Mouse (Mus musculus) limb, embryonic 15.5 days (tissue): ENCODE measurements at regions not wholly inside any gene's neighbourhood (a gene's known extent, or its start where the extent isn't known, plus 50 kb on each side); places are given as distances from the start of the nearest gene placed in this dataset.

Experiments
- ATAC-seq: fragments of 200-750 bp; cut with Nextera tagmentation; 2 replicates; pipeline ENCODE4 v1.8.0; 2017; ENCODE audit warnings: low read depth, moderate TSS enrichment; ENCODE audit not compliant: insufficient number of reproducible peaks, low FRiP score, low TSS enrichment
- H3K27ac ChIP-seq: fragments of 300-500 bp; sonication (generic); 2 replicates; pipeline ENCODE4 v1.5.1; 2015; ENCODE audit warnings: moderate library complexity, mild to moderate bottlenecking, inconsistent platforms
- H3K27me3 ChIP-seq: fragments of 300-500 bp; sonication (generic); 2 replicates; pipeline ENCODE4 v1.6.1; 2015; ENCODE audit warnings: inconsistent platforms
- H3K36me3 ChIP-seq: fragments of 300-500 bp; sonication (generic); 2 replicates; pipeline ENCODE4 v1.6.1; 2015; ENCODE audit warnings: inconsistent platforms
- H3K4me1 ChIP-seq: fragments of 300-500 bp; sonication (generic); 2 replicates; pipeline ENCODE4 v1.6.1; 2015; ENCODE audit warnings: inconsistent platforms
- H3K4me2 ChIP-seq: fragments of 300-500 bp; sonication (generic); 2 replicates; pipeline ENCODE4 v1.6.1; 2015; ENCODE audit warnings: mild to moderate bottlenecking, inconsistent platforms
- H3K4me3 ChIP-seq: fragments of 300-500 bp; sonication (generic); 2 replicates; pipeline ENCODE4 v1.5.1; 2015; ENCODE audit warnings: mild to moderate bottlenecking, inconsistent platforms
- H3K9ac ChIP-seq: fragments of 300-500 bp; sonication (generic); 2 replicates; pipeline ENCODE4 v1.6.1; 2015; ENCODE audit warnings: inconsistent platforms
- H3K9me3 ChIP-seq: fragments of 300-500 bp; sonication (generic); 2 replicates; pipeline ENCODE4 v1.6.1; 2016; ENCODE audit warnings: inconsistent platforms
- WGBS: fragments of 180-500 bp; shearing (Covaris S2); methylation state at CpG from one replicate; pipeline ENCODE4 v1.1.7; 2015; 5-methylcytosine and 5-hydroxymethylcytosine counted together

- no peak overlapping the region for H3K4me3 ChIP-seq
- no peak overlapping the region for H3K9ac ChIP-seq
- H3K4me2 ChIP-seq: no peak overlapping the region
- no peaks in the 10 kb centered on the region for H3K27me3 ChIP-seq
- no peaks in the 10 kb centered on the region for H3K9me3 ChIP-seq
- H3K4me1 ChIP-seq: no peaks in the 10 kb centered on the region
- WGBS: 65% methylated on average over 13 of the region's 13 CpGs
- no peak for ATAC-seq
- no peak overlapping the region for H3K27ac ChIP-seq
- no peaks in the 10 kb centered on the region for H3K36me3 ChIP-seq
Observed at GRCm38 (mm10) chr10:122569546-122570202, 108.9 kb upstream of the Ppm1h start.

GRCm38 (mm10) chr10:122570909-122571551 lies 107.5 kb upstream of the Ppm1h start:
- H3K27ac ChIP-seq: no peak overlapping the region
- H3K4me1 ChIP-seq: no peaks in the 10 kb centered on the region
- 29% methylated on average over 13 of the region's 13 CpGs for WGBS
- H3K4me2 ChIP-seq: no peak overlapping the region
- no peak overlapping the region for H3K9ac ChIP-seq
- no peaks in the 10 kb centered on the region for H3K9me3 ChIP-seq
- no peaks in the 10 kb centered on the region for H3K36me3 ChIP-seq
- H3K4me3 ChIP-seq: no peak overlapping the region
- H3K27me3 ChIP-seq: no peaks in the 10 kb centered on the region
- no peak for ATAC-seq

GRCm38 (mm10) chr10:122576171-122577063 lies 102.1 kb upstream of the Ppm1h start:
- H3K27me3 ChIP-seq: no peaks in the 10 kb centered on the region
- 93% methylated on average over 8 of the region's 8 CpGs for WGBS
- no peak overlapping the region for H3K4me2 ChIP-seq
- H3K9ac ChIP-seq: no peak overlapping the region
- no peaks in the 10 kb centered on the region for H3K36me3 ChIP-seq
- H3K9me3 ChIP-seq: no peaks in the 10 kb centered on the region
- no peak for ATAC-seq
- H3K4me1 ChIP-seq: no peaks in the 10 kb centered on the region
- H3K4me3 ChIP-seq: no peak overlapping the region
- H3K27ac ChIP-seq: no peak overlapping the region

GRCm38 (mm10) chr10:122578209-122579001 lies 100.2 kb upstream of the Ppm1h start:
- Histone ChIP-seq H3K27me3 (no peaks in the 10 kb centered on the region), H3K4me1 (no peaks in the 10 kb centered on the region), H3K36me3 (no peaks in the 10 kb centered on the region), H3K4me2 (no peak overlapping the region), H3K9me3 (no peaks in the 10 kb centered on the region), H3K9ac (no peak overlapping the region), H3K27ac (no peak overlapping the region), H3K4me3 (no peak overlapping the region)
- no peak for ATAC-seq
- WGBS: 54% methylated on average over 24 of the region's 24 CpGs

GRCm38 (mm10) chr10:122581096-122581495 lies 97.5 kb upstream of the Ppm1h start:
- no peaks in the 10 kb centered on the region for H3K9me3 ChIP-seq
- H3K36me3 ChIP-seq: no peaks in the 10 kb centered on the region
- WGBS: 84% methylated on average over 7 of the region's 7 CpGs
- H3K9ac ChIP-seq: no peak overlapping the region
- ATAC-seq: no peak
- H3K4me3 ChIP-seq: no peak overlapping the region
- H3K27me3 ChIP-seq: no peaks in the 10 kb centered on the region
- H3K4me1 ChIP-seq: no peaks in the 10 kb centered on the region
- no peak overlapping the region for H3K27ac ChIP-seq
- no peak overlapping the region for H3K4me2 ChIP-seq

GRCm38 (mm10) chr10:122587541-122587940 lies 91.0 kb upstream of the Ppm1h start:
- ATAC-seq: no peak
- Histone ChIP-seq H3K4me1 (no peaks in the 10 kb centered on the region), H3K4me3 (no peak overlapping the region), H3K27me3 (no peaks in the 10 kb centered on the region), H3K27ac (no peak overlapping the region), H3K9ac (no peak overlapping the region), H3K36me3 (no peaks in the 10 kb centered on the region), H3K9me3 (no peaks in the 10 kb centered on the region), H3K4me2 (no peak overlapping the region)
- WGBS: 23% methylated on average over 3 of the region's 3 CpGs

- no peaks in the 10 kb centered on the region for H3K9me3 ChIP-seq
- H3K4me3 ChIP-seq: no peak overlapping the region
- no peak overlapping the region for H3K4me2 ChIP-seq
- no peak overlapping the region for H3K27ac ChIP-seq
- no peaks in the 10 kb centered on the region for H3K36me3 ChIP-seq
- WGBS: 80% methylated on average over 2 of the region's 2 CpGs
- H3K27me3 ChIP-seq: no peaks in the 10 kb centered on the region
- H3K4me1 ChIP-seq: no peaks in the 10 kb centered on the region
- H3K9ac ChIP-seq: no peak overlapping the region
- no peak for ATAC-seq
Observed at GRCm38 (mm10) chr10:122599511-122599910, 79.1 kb upstream of the Ppm1h start.

- no peak overlapping the region for H3K27ac ChIP-seq
- H3K27me3 ChIP-seq: no peaks in the 10 kb centered on the region
- no peaks in the 10 kb centered on the region for H3K9me3 ChIP-seq
- H3K9ac ChIP-seq: no peak overlapping the region
- no peaks in the 10 kb centered on the region for H3K36me3 ChIP-seq
- 48% methylated on average over 6 of the region's 6 CpGs for WGBS
- H3K4me1 ChIP-seq: no peaks in the 10 kb centered on the region
- H3K4me3 ChIP-seq: no peak overlapping the region
- no peak overlapping the region for H3K4me2 ChIP-seq
- ATAC-seq: no peak
Observed at GRCm38 (mm10) chr10:122602394-122602793, 76.2 kb upstream of the Ppm1h start.

GRCm38 (mm10) chr10:122603960-122604359 lies 74.6 kb upstream of the Ppm1h start:
- no peaks in the 10 kb centered on the region for H3K27me3 ChIP-seq
- no peak overlapping the region for H3K27ac ChIP-seq
- no peak for ATAC-seq
- no peak overlapping the region for H3K4me2 ChIP-seq
- no peaks in the 10 kb centered on the region for H3K36me3 ChIP-seq
- H3K9me3 ChIP-seq: no peaks in the 10 kb centered on the region
- no peaks in the 10 kb centered on the region for H3K4me1 ChIP-seq
- H3K4me3 ChIP-seq: no peak overlapping the region
- no peak overlapping the region for H3K9ac ChIP-seq
- 56% methylated on average over 1 of the region's 1 CpGs for WGBS

GRCm38 (mm10) chr10:122613281-122613680 lies 65.3 kb upstream of the Ppm1h start:
- no peak overlapping the region for H3K9ac ChIP-seq
- H3K36me3 ChIP-seq: no peaks in the 10 kb centered on the region
- H3K4me2 ChIP-seq: no peak overlapping the region
- no peak for ATAC-seq
- no peaks in the 10 kb centered on the region for H3K27me3 ChIP-seq
- 50% methylated on average over 2 of the region's 2 CpGs for WGBS
- H3K27ac ChIP-seq: no peak overlapping the region
- H3K4me1 ChIP-seq: no peaks in the 10 kb centered on the region; the same call in 1 of the 2 replicates
- H3K4me3 ChIP-seq: no peak overlapping the region
- no peaks in the 10 kb centered on the region for H3K9me3 ChIP-seq

- Histone ChIP-seq H3K27me3 (no peaks in the 10 kb centered on the region), H3K36me3 (no peaks in the 10 kb centered on the region), H3K4me1 (no peaks in the 10 kb centered on the region; the same call in 1 of the 2 replicates), H3K9ac (no peak overlapping the region), H3K9me3 (no peaks in the 10 kb centered on the region), H3K27ac (no peak overlapping the region), H3K4me2 (no peak overlapping the region), H3K4me3 (no peak overlapping the region)
- WGBS: 54% methylated on average over 2 of the region's 2 CpGs
- no peak for ATAC-seq
Observed at GRCm38 (mm10) chr10:122613891-122614290, 64.7 kb upstream of the Ppm1h start.
